Mouse (Mus musculus): ENCODE data around the gene Tmem35b. TPM values are rescaled to one million over a fixed set of nuclear protein-coding genes. Genes with fewer than 3 reads are reported as not detected.
A peak's percentile ranks its signal among the peaks of the same experiment; 100 is the strongest.
"Not testable (repeated sequence)": the region's sequence is repeated elsewhere in the genome, so short reads cannot be mapped to it uniquely, and the experiment has no call there.

The Tmem35b gene
- polyA plus RNA-seq (2014; fragmentation: Nextera tagmentation; extraction: Ambion mirVana): 14.3 and 16.0 TPM in 2 replicates

DNA sequence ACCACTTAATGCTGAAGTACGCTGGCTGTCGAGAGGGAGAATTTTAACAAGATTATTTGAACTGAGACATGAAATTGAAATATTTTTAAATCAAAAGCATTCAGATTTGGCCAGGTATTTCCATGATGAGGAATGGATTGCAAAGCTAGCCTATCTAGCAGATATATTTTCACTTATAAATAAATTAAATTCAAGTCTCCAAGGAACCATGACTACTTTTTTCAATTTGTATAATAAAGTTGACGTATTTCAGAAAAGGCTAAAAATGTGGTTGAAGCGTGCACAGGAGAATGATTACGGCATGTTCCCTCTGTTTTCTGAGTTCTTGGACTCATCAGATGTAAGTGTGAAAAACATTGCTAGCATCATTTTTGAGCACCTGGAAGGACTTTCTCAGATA, at the start of gene Tmem35b:
Tmem35b (plus strand) TSS at position 301 of the 400 bp plus-strand sequence.
- Histone ChIP-seq H3K9ac (ENCODE audit: low read length) (no peak within 1 kb of the TSS), H3K4me3 (ENCODE audit: low read depth, low read length) (no peak within 1 kb of the TSS), H3K27me3 (ENCODE audit: control insufficient read depth, insufficient read depth, low read length) (no peaks in the 10 kb centered on the region), H3K36me3 (ENCODE audit: control insufficient read depth, insufficient read depth, low read length) (no peaks in the 10 kb centered on the region), H3K4me1 (ENCODE audit: control insufficient read depth, insufficient read depth, low read length) (no peaks in the 10 kb centered on the region; the same call in 1 of the 2 replicates), H3K27ac (ENCODE audit: low read depth, low read length) (no peak within 1 kb of the TSS), H3K9me3 (ENCODE audit: control insufficient read depth, low read length) (no peaks in the 10 kb centered on the region), H3K4me2 (no peak within 1 kb of the TSS)
- 96% methylated on average over 5 of the region's 5 CpGs for WGBS
- ATAC-seq (ENCODE audit: low FRiP score): no peak
- no peak for DNase-seq (ENCODE audit: low spot score, missing footprints)

DNA sequence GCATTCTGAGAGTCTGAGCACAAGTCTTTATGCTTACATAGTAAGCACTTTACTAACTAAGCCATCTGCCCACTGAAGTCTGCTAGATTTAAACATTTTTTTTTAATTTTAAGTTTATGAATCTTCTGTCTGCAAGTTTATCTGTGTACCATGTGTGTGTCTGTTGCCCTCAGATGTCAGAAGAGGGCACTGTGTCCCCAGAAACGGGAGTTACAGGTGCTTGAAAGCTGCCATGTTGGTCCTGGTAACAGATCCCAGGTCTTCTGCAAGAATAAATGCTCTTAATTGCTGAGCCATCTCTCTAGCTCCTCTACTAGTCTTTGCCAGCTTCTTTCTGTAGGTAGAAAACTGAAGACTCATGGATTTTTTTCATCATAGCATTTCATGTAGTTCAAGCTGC, 48.6 kb upstream of the Tmem35b start:
- DNase-seq (ENCODE audit: low spot score, missing footprints): no peak
- no peak overlapping the region for H3K27ac ChIP-seq (ENCODE audit: low read depth, low read length)
- H3K4me2 ChIP-seq: no peak overlapping the region
- no peaks in the 10 kb centered on the region for H3K9me3 ChIP-seq (ENCODE audit: control insufficient read depth, low read length)
- no peak overlapping the region for H3K4me3 ChIP-seq (ENCODE audit: low read depth, low read length)
- peaks cover 5% of the 10 kb centered on the region for H3K4me1 ChIP-seq (ENCODE audit: control insufficient read depth, insufficient read depth, low read length)
- no peak overlapping the region for H3K9ac ChIP-seq (ENCODE audit: low read length)
- ATAC-seq (ENCODE audit: low FRiP score): no peak
- no peaks in the 10 kb centered on the region for H3K36me3 ChIP-seq (ENCODE audit: control insufficient read depth, insufficient read depth, low read length)
- 61% methylated on average over 1 of the region's 1 CpGs for WGBS
- H3K27me3 ChIP-seq (ENCODE audit: control insufficient read depth, insufficient read depth, low read length): no peaks in the 10 kb centered on the region

DNA sequence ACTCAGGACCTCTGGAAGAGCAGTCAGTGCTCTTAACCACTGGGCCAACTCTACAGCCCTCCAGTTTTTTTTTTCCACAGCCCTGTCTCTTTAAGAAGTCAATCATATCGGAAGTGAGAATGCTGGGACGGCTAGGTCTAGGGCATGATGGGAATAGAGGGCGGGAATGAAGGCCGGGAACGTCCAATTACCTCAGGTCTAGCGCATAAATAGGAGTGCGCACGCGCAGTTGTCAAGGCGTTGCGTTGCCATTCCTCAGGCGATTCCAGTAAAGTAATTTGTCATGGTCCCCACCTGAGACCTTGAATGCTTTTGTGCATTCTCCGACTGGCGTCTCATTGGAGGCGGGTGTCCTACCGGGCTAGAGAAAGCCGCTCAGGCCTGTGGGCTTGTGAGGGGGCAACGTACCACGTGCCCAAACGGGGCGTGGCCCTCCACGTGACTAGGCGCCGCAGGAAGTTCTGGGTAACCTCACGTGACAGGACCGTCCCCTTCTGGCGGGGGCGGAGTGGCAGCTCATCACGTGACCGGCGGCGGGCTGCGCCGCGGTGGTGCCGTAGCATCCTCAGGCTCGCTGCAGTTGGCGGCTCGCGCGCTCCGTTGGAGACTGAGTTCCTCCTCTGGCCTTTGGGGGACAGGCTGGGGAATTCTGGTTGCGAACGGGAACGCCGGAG, 46.5 kb upstream of the Tmem35b start, which contains the start of gene Zmym6:
Zmym6 (plus strand) TSS at position 509 of the 674 bp plus-strand sequence.
- Histone ChIP-seq H3K4me1 (ENCODE audit: control insufficient read depth, insufficient read depth, low read length) (peaks cover 5% of the 10 kb centered on the region), H3K27ac (ENCODE audit: low read depth, low read length) (peak within 1 kb of the TSS; percentile 64; the same call in 1 of the 2 replicates), H3K4me2 (peak within 1 kb of the TSS; percentile 63), H3K4me3 (ENCODE audit: low read depth, low read length) (peak within 1 kb of the TSS; percentile 40), H3K9ac (ENCODE audit: low read length) (peak within 1 kb of the TSS; percentile 69), H3K9me3 (ENCODE audit: control insufficient read depth, low read length) (no peaks in the 10 kb centered on the region), H3K27me3 (ENCODE audit: control insufficient read depth, insufficient read depth, low read length) (no peaks in the 10 kb centered on the region), H3K36me3 (ENCODE audit: control insufficient read depth, insufficient read depth, low read length) (no peaks in the 10 kb centered on the region)
- WGBS: under 1% methylated on average over 46 of the region's 46 CpGs
- DNase-seq (ENCODE audit: low spot score, missing footprints) (peak; percentile 100), ATAC-seq (ENCODE audit: low FRiP score) (peak; percentile 97)

DNA sequence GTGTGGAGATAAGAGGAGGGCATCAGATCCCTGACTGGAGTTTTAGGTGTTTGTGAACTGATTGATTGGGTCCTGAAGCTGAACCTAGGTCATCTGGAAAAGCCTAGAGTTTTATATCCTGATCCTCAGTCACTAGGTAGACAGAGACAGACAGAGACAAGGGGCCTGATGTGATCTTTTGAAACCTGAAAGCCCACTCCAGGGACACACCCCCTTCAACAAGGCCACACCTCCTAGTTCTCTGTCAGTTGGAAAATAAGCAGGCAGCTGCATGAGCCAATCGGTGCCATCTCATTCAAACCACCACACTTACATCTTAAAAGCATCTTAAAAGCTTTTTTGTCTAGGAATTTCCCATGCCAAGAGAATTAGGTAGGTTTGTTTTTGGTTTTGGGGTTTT, 42.7 kb upstream of the Tmem35b start:
- peak; percentile 31 for DNase-seq (ENCODE audit: low spot score, missing footprints)
- H3K4me2 ChIP-seq: no peak overlapping the region
- no peak for ATAC-seq (ENCODE audit: low FRiP score)
- H3K36me3 ChIP-seq (ENCODE audit: control insufficient read depth, insufficient read depth, low read length): no peaks in the 10 kb centered on the region
- H3K4me3 ChIP-seq (ENCODE audit: low read depth, low read length): no peak overlapping the region
- H3K27me3 ChIP-seq (ENCODE audit: control insufficient read depth, insufficient read depth, low read length): no peaks in the 10 kb centered on the region
- no peak overlapping the region for H3K9ac ChIP-seq (ENCODE audit: low read length)
- peaks cover 5% of the 10 kb centered on the region for H3K4me1 ChIP-seq (ENCODE audit: control insufficient read depth, insufficient read depth, low read length)
- no peak overlapping the region for H3K27ac ChIP-seq (ENCODE audit: low read depth, low read length)
- H3K9me3 ChIP-seq (ENCODE audit: control insufficient read depth, low read length): no peaks in the 10 kb centered on the region
- 50% methylated on average over 1 of the region's 1 CpGs for WGBS

- Histone ChIP-seq H3K4me1 (ENCODE audit: control insufficient read depth, insufficient read depth, low read length) (no peaks in the 10 kb centered on the region), H3K36me3 (ENCODE audit: control insufficient read depth, insufficient read depth, low read length) (no peaks in the 10 kb centered on the region), H3K9me3 (ENCODE audit: control insufficient read depth, low read length) (no peaks in the 10 kb centered on the region), H3K9ac (ENCODE audit: low read length) (no peak overlapping the region), H3K27ac (ENCODE audit: low read depth, low read length) (no peak overlapping the region), H3K4me2 (no peak overlapping the region), H3K27me3 (ENCODE audit: control insufficient read depth, insufficient read depth, low read length) (no peaks in the 10 kb centered on the region), H3K4me3 (ENCODE audit: low read depth, low read length) (no peak overlapping the region)
- WGBS: 90% methylated on average over 2 of the region's 2 CpGs
- DNase-seq (ENCODE audit: low spot score, missing footprints) (peak; percentile 75), ATAC-seq (ENCODE audit: low FRiP score) (no peak)
Observed at GRCm38 (mm10) chr4:127083131-127083530, 40.4 kb upstream of the Tmem35b start.

DNA sequence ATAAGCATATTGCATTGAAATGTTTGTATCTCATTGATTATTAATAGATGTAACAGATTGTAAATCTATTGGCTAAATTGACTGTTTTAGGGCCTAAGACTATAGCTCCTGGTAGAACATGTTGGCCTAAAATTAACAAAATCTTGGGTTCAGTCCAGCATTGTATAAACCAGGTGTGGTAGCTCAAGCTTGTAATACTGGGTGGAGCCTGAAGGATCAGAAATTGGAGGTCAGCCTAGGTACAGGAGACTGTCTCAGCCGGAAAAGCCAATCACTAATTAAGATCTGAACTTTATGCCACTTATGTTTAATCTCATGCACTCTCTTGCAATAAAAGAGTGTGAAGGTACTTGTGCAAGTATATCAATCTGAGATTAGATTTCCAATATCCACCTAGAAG, 37.7 kb upstream of the Tmem35b start:
- 88% methylated on average over 1 of the region's 1 CpGs for WGBS

GRCm38 (mm10) chr4:127091188-127091587, 32.3 kb upstream of the Tmem35b start:
- Histone ChIP-seq H3K4me3 (ENCODE audit: low read depth, low read length) (no peak overlapping the region), H3K9ac (ENCODE audit: low read length) (no peak overlapping the region), H3K36me3 (ENCODE audit: control insufficient read depth, insufficient read depth, low read length) (0 out of 2 replicates have a peak, but pooled peaks cover 6% of the 10 kb centered on the region), H3K27me3 (ENCODE audit: control insufficient read depth, insufficient read depth, low read length) (no peaks in the 10 kb centered on the region), H3K4me2 (no peak overlapping the region), H3K4me1 (ENCODE audit: control insufficient read depth, insufficient read depth, low read length) (no peaks in the 10 kb centered on the region), H3K9me3 (ENCODE audit: control insufficient read depth, low read length) (no peaks in the 10 kb centered on the region), H3K27ac (ENCODE audit: low read depth, low read length) (no peak overlapping the region)
- ATAC-seq (ENCODE audit: low FRiP score) (no peak), DNase-seq (ENCODE audit: low spot score, missing footprints) (no peak)
- 92% methylated on average over 1 of the region's 1 CpGs for WGBS

More for the DNA sequence above, 37.7 kb upstream of the Tmem35b start:
- 0 out of 2 replicates have a peak, but pooled peaks cover 6% of the 10 kb centered on the region for H3K36me3 ChIP-seq (ENCODE audit: control insufficient read depth, insufficient read depth, low read length)
- H3K27me3 ChIP-seq (ENCODE audit: control insufficient read depth, insufficient read depth, low read length): no peaks in the 10 kb centered on the region
- no peaks in the 10 kb centered on the region for H3K9me3 ChIP-seq (ENCODE audit: control insufficient read depth, low read length)
- DNase-seq (ENCODE audit: low spot score, missing footprints) (no peak), ATAC-seq (ENCODE audit: low FRiP score) (no peak)
- no peak overlapping the region for H3K4me2 ChIP-seq
- no peaks in the 10 kb centered on the region for H3K4me1 ChIP-seq (ENCODE audit: control insufficient read depth, insufficient read depth, low read length)
- H3K9ac ChIP-seq (ENCODE audit: low read length): no peak overlapping the region
- H3K4me3 ChIP-seq (ENCODE audit: low read depth, low read length): no peak overlapping the region
- no peak overlapping the region for H3K27ac ChIP-seq (ENCODE audit: low read depth, low read length)

DNA sequence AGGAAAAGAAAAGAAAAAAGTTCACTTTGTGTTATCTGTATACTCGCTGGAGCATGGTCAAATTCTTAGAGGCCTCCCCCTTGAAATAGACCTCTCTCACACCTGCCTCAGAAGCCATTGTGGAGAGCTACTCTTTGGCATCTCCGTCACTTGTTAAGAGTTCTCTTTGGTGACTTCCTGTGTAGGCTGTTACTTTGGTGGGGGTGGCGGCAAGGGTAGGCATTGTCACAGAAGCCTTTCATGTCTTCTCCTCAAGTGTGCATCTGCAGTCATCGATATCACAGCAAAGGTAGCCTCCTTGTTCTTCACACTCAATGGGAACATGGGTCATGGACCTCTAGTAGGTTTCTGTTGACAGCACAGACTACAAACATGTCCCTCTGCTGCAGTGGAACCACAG, 28.4 kb upstream of the Tmem35b start:
- Histone ChIP-seq H3K4me2 (no peak overlapping the region), H3K4me1 (ENCODE audit: control insufficient read depth, insufficient read depth, low read length) (no peaks in the 10 kb centered on the region), H3K27ac (ENCODE audit: low read depth, low read length) (no peak overlapping the region), H3K4me3 (ENCODE audit: low read depth, low read length) (no peak overlapping the region), H3K36me3 (ENCODE audit: control insufficient read depth, insufficient read depth, low read length) (no peaks in the 10 kb centered on the region), H3K27me3 (ENCODE audit: control insufficient read depth, insufficient read depth, low read length) (no peaks in the 10 kb centered on the region), H3K9me3 (ENCODE audit: control insufficient read depth, low read length) (no peaks in the 10 kb centered on the region), H3K9ac (ENCODE audit: low read length) (no peak overlapping the region)
- ATAC-seq (ENCODE audit: low FRiP score) (no peak), DNase-seq (ENCODE audit: low spot score, missing footprints) (no peak)
- WGBS: 88% methylated on average over 4 of the region's 4 CpGs

DNA sequence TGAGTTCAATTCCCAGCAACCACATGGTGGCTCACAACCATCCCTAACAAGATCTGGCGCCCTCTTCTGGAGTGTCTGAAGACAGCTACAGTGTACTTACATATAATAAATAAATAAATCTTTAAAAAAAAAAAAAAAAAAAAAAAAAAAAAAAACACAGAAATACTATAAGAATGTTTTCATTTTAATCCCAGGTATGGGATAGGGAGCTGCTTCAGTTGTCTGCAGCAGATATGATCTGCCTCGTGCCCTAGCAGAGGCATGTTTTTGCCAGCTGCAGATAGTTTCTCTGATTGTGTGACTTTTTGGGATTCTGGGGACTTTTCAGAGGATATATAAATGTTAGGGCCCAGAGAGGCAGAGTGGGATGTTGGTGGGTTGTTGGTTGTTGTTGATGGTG, 23.9 kb upstream of the Tmem35b start:
- not testable (repeated sequence) for H3K27ac ChIP-seq (ENCODE audit: low read depth, low read length); H3K27me3 ChIP-seq (ENCODE audit: control insufficient read depth, insufficient read depth, low read length); H3K9ac ChIP-seq (ENCODE audit: low read length); H3K4me3 ChIP-seq (ENCODE audit: low read depth, low read length); H3K4me2 ChIP-seq; H3K9me3 ChIP-seq (ENCODE audit: control insufficient read depth, low read length); H3K36me3 ChIP-seq (ENCODE audit: control insufficient read depth, insufficient read depth, low read length); DNase-seq (ENCODE audit: low spot score, missing footprints); ATAC-seq (ENCODE audit: low FRiP score); H3K4me1 ChIP-seq (ENCODE audit: control insufficient read depth, insufficient read depth, low read length)
- WGBS: 94% methylated on average over 1 of the region's 2 CpGs
